Mouse (Mus musculus) gastrocnemius, adult 8-10 months (tissue): ENCODE measurements at regions not wholly inside any gene's neighbourhood (a gene's known extent, or its start where the extent isn't known, plus 50 kb on each side); places are given as distances from the start of the nearest gene placed in this dataset.

Source experiments
- DNase-seq, 2 experiments: peaks; one replicate each; pipeline ENCODE4 v3.0.0; 2022; ENCODE audit warnings: low spot score in 2 of 2

- DNase-seq: no peak
These were observed 89.8 kb upstream of the Atp1a1 start for GRCm38 (mm10) chr3:101694311-101694710.

GRCm38 (mm10) chr3:101691937-101692604 lies 87.6 kb upstream of the Atp1a1 start:
- DNase-seq: no peak

DNA sequence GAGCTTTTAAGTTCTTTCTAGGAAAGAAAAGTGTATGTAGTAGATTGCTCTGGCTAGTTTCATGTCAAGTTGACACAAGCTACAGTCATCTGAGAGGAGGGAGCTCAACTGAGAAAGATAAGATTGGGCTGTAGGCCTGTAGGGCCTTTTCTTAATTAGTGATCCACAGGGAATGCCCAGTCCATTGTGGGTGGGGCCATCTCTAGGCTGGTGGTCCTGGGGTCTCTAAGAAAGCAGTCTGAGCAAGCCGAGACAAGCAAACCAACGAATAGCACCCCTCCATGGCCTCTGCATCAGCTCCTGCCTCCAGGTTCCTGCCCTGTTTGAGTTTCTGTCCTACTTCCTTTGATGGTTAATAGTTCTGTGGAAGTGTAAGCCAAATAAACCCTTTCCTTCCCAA lies 86.3 kb upstream of the Atp1a1 start:
- DNase-seq: no peak

- DNase-seq: peak; percentile 35 to 38
These were observed 85.7 kb upstream of the Atp1a1 start for GRCm38 (mm10) chr3:101690222-101690621.

DNA sequence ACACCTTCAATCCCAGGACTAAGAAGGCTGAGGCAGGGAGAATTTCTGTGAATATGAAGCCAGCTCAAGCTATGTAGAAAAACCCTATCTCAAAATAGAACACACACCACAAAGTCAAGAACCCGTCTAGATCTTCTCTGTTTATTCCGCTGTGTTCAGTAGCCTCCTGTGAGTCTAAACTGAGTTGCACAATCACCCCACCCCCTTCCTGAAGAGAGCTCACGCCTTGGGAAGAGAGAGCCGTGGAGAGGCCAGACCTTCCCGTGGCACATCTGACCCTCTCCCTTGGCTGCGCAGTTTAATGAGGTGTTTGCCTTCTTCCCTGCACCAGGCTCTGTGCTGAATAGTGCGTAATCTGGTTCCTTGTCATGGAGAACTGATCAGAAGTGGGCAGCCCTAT lies 80.7 kb upstream of the Atp1a1 start:
- DNase-seq: no peak

DNA sequence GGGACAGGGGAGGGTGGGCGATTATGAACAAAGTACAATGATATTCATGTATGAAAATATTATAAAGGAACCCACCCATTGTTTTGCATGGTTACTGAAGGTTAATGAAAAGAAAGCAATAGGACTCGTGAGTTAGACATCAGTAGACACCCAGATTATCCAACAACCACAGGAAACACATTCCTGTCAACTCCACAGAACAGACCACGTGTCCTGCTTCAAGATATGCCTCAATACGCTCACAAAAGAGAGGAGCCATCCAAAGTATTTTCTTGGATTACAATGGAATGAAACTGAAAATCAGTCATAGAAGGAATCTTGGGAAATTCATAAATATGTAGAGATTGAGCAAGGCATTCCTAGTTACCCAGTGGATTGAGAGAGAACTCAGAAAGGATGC lies 68.5 kb upstream of the Atp1a1 start:
- no peak for DNase-seq

GRCm38 (mm10) chr3:101670561-101671001 lies 66.1 kb upstream of the Atp1a1 start:
- DNase-seq: no peak

DNA sequence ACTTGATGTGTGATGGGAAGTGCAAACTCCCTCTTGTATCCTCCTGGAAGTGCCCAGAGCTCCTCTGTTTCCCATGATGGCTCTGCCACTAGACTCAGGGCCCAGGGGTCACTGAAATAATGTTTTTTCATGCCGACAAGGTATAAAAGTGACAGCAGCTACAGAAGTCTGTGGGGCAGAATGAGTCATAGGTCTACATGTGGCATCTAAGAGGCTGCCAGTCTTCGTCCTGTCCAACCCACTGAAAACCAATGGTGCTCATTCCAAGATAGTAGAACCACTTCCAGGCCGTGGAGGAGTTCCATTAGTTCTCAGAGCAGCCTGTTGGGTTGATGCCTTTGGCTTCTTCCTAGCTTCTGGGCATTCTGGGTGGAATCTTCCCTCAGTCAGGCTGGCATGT lies 65.3 kb upstream of the Atp1a1 start:
- DNase-seq: no peak

GRCm38 (mm10) chr3:101667767-101668387 lies 63.4 kb upstream of the Atp1a1 start:
- no peak for DNase-seq

GRCm38 (mm10) chr3:101667186-101667585 lies 62.7 kb upstream of the Atp1a1 start:
- DNase-seq: no peak

DNA sequence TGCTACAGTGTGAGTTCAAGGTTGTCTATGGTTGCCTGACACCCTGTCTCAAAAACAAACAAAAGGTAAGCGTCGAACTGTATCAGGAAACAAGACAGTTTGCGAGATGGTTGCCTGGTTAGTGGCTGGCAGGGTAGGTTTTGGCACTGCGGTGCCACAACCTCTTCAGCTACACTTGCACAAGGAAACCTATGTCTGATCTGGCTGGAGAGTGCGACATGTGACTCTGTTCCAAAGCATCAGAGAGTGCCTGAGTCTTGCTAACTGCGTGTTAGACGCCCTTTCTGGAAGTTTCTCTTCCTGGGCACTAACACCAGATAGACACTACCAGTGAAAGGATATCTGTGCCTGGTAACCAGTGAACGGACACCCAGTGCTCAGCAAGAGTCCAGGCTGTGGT lies 62.1 kb upstream of the Atp1a1 start:
- no peak for DNase-seq

- no peak for DNase-seq
These were observed 56.9 kb upstream of the Atp1a1 start for GRCm38 (mm10) chr3:101661184-101661992.

DNA sequence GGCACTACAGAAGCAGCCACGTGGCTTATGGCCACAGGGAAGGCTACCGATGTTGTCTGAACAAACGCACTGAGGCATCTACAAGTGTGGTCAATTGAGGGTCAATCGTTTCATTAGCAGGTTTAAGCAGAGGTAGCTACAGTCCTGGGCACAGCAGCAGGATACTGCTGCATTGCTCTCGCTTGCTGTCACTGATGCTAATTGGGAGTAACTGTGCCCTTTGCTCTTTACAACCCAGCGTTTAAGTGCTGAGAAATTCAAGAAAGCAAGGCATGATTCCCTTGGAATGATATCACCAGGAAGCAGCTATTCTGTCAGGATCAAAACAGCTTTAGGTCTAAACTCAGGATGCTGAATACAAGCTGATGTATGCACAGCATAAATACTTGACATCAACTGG lies 56.2 kb upstream of the Atp1a1 start:
- DNase-seq: no peak

GRCm38 (mm10) chr3:101660176-101660575 lies 55.7 kb upstream of the Atp1a1 start:
- DNase-seq: no peak

DNA sequence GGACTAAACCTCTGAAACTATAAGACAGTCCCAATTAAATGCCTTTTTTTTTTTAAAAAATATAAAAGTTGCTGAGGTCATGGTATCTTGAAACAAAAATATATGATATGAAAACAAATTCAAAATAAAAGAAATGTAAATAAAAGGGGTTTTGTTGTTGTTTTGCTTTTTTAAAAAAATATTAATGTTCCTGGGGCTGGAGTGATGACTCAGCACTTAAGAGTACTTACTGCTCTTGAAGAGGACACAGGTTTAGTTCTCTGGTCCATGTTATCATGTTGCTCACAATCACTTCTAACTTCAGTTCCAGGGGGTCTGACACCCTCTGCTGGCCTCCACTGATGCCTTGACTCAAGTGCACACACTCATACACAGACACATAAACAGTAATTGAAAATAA lies 53.5 kb upstream of the Atp1a1 start:
- no peak for DNase-seq

- no peak for DNase-seq
These were observed 50.2 kb upstream of the Atp1a1 start for GRCm38 (mm10) chr3:101654720-101655119.
